8 mouse cellular contexts compared by ENCODE assay signal in genomic region chr2:145785758-145786617, GRCm38 (mm10).
DNase-seq lines count a peak whose midpoint lies in the region; ATAC-seq and TF ChIP-seq lines count a peak whose summit lies in the region.

No protein-coding gene starts in this region.

- H3K9me3 ChIP-seq in intestine, postnatal 0 days (ENCODE audit: control insufficient read depth), result no peaks in the 10 kb centered on the region
- no peaks in the 10 kb centered on the region for H3K9me3 ChIP-seq in midbrain, postnatal 0 days (ENCODE audit: low read length)

- TF ChIP-seq CTCF in intestine, postnatal 0 days (IDR thresholded peaks at IDR 0.05; ENCODE audit: low read depth), result peak; percentile 35
- TF ChIP-seq CTCF in liver, adult 2 months (IDR thresholded peaks at IDR 0.05; ENCODE audit: low read depth, low read length), result no peak
- peak; percentile 38; the same call in 1 of the 2 replicates for TF ChIP-seq CTCF in midbrain, postnatal 0 days (IDR thresholded peaks at IDR 0.05)

- peak overlapping the region; percentile 61 for H3K27ac ChIP-seq in intestine, postnatal 0 days (ENCODE audit: low read depth, low read length)
- H3K27ac ChIP-seq in liver, adult 2 months (replicated peaks; ENCODE audit: insufficient read depth, low read depth, low read length), result peak overlapping the region; percentile 74
- peak overlapping the region; percentile 47 for H3K27ac ChIP-seq in midbrain, postnatal 0 days (ENCODE audit: low read depth, low read length)

- no peak for TF ChIP-seq POLR2A in liver, adult 2 months (IDR thresholded peaks at IDR 0.05; ENCODE audit: extremely low read depth, insufficient read depth, low read length)

- 1% methylated on average over 18 of the region's 18 CpGs for WGBS in intestine, postnatal 0 days
- 53% methylated on average over 18 of the region's 18 CpGs for WGBS in liver, adult 2 months
- WGBS in midbrain, postnatal 0 days, result 2% methylated on average over 18 of the region's 18 CpGs

- H3K9ac ChIP-seq in intestine, postnatal 0 days (ENCODE audit: low read depth, low read length), result peak overlapping the region; percentile 52
- H3K9ac ChIP-seq in liver, adult 2 months (ENCODE audit: low read depth, low read length), result peak overlapping the region; percentile 50
- peak overlapping the region; percentile 39; the same call in 1 of the 2 replicates for H3K9ac ChIP-seq in midbrain, postnatal 0 days (replicated peaks; ENCODE audit: low read length, poor library complexity, severe bottlenecking)

- peaks cover 4% of the 10 kb centered on the region; the same call in 1 of the 2 replicates for H3K4me1 ChIP-seq in intestine, postnatal 0 days (replicated peaks; ENCODE audit: control insufficient read depth, insufficient read depth, low read length)
- H3K4me1 ChIP-seq in liver, adult 2 months (ENCODE audit: control insufficient read depth, insufficient read depth, low read length), result peaks cover 4% of the 10 kb centered on the region; the same call in 1 of the 2 replicates
- H3K4me1 ChIP-seq in midbrain, postnatal 0 days (ENCODE audit: insufficient read depth, low read length), result peaks cover 5% of the 10 kb centered on the region; the same call in 1 of the 2 replicates

- H3K4me2 ChIP-seq in intestine, postnatal 0 days (replicated peaks; ENCODE audit: low read depth), result peak overlapping the region; percentile 66
- H3K4me2 ChIP-seq in midbrain, postnatal 0 days (ENCODE audit: low read depth, low read length, poor library complexity, severe bottlenecking), result peak overlapping the region; percentile 37

- H3K36me3 ChIP-seq in intestine, postnatal 0 days (ENCODE audit: control insufficient read depth, insufficient read depth), result no peaks in the 10 kb centered on the region
- peaks cover 2% of the 10 kb centered on the region for H3K36me3 ChIP-seq in liver, adult 2 months (ENCODE audit: control insufficient read depth, insufficient read depth, low read length)
- H3K36me3 ChIP-seq in midbrain, postnatal 0 days (ENCODE audit: insufficient read depth, low read length), result no peaks in the 10 kb centered on the region

- DNase-seq in adrenal gland, adult (ENCODE audit: inconsistent age in 2 of 2, low spot score in 1 of 2), result peak; percentile 57 to 80
- DNase-seq in adrenal gland, postnatal 4 days (ENCODE audit: low spot score in 2 of 2), result no peak
- peak; percentile 83 for DNase-seq in embryo, embryonic 11 days
- DNase-seq in heart, adult 18-20 months, result peak; percentile 69 to 71
- DNase-seq in liver, adult 2 months (ENCODE audit: extremely low read depth, low read depth, low spot score), result no peak
- peak; percentile 63 for DNase-seq in midbrain, postnatal 0 days (ENCODE audit: low spot score)
- DNase-seq in urinary bladder, postnatal 36 days (ENCODE audit: low spot score in 2 of 2), result peak; percentile 42 to 46

- H3K79me2 ChIP-seq in liver, adult 2 months (ENCODE audit: control insufficient read depth, insufficient read depth, low read length), result no peaks in the 10 kb centered on the region

- peak; percentile 50 for ATAC-seq in intestine, postnatal 0 days
- peak; percentile 57; the same call in 1 of the 2 replicates for ATAC-seq in midbrain, postnatal 0 days (ENCODE audit: low FRiP score)

- H3K4me3 ChIP-seq in intestine, postnatal 0 days (ENCODE audit: low read depth, low read length), result peak overlapping the region; percentile 35
- peak overlapping the region; percentile 62 for H3K4me3 ChIP-seq in liver, adult 2 months (ENCODE audit: insufficient read depth, low read depth, low read length)
- H3K4me3 ChIP-seq in midbrain, postnatal 0 days (ENCODE audit: low read depth, low read length), result peak overlapping the region; percentile 23

- H3K27me3 ChIP-seq in intestine, postnatal 0 days (replicated peaks; ENCODE audit: control insufficient read depth, insufficient read depth, low read length), result no peaks in the 10 kb centered on the region
- H3K27me3 ChIP-seq in liver, adult 2 months (ENCODE audit: control insufficient read depth, insufficient read depth, low read length), result no peaks in the 10 kb centered on the region
- no peaks in the 10 kb centered on the region for H3K27me3 ChIP-seq in midbrain, postnatal 0 days (ENCODE audit: insufficient read depth, low read length)

Comparison
In these comparisons a context has a peak if more than half of its experiments do, and no peak if none do; other contexts are left out.
1. DNase-seq: peak in adrenal gland, adult (2 of 2), embryo, embryonic 11 days (single experiment), heart, adult 18-20 months (2 of 2), midbrain, postnatal 0 days (single experiment) and urinary bladder, postnatal 36 days (2 of 2); none in adrenal gland, postnatal 4 days (0 of 2) and liver, adult 2 months (single experiment).
2. Peak in every context shown above with its lines, with median percentiles within 50 percentile points of each other: H3K27ac ChIP-seq, H3K4me3 ChIP-seq and H3K9ac ChIP-seq.